Mouse (Mus musculus): ENCODE data around the gene Wdr46.
"Not testable (repeated sequence)": the region's sequence is repeated elsewhere in the genome, so short reads cannot be mapped to it uniquely, and the experiment has no call there.

Gene Wdr46

GRCm38 (mm10) chr17:33952015-33952414 lies 11.6 kb downstream of the Wdr46 start:
- not testable (repeated sequence) for DNase-seq (ENCODE audit: low read depth, low spot score)

- DNase-seq (ENCODE audit: low read depth, low spot score), result no peak
Measured at GRCm38 (mm10) chr17:33952879-33953278, 12.4 kb downstream of the Wdr46 start.

GRCm38 (mm10) chr17:33953310-33953709 lies 12.8 kb downstream of the Wdr46 start:
- DNase-seq (ENCODE audit: low read depth, low spot score), result no peak

DNA sequence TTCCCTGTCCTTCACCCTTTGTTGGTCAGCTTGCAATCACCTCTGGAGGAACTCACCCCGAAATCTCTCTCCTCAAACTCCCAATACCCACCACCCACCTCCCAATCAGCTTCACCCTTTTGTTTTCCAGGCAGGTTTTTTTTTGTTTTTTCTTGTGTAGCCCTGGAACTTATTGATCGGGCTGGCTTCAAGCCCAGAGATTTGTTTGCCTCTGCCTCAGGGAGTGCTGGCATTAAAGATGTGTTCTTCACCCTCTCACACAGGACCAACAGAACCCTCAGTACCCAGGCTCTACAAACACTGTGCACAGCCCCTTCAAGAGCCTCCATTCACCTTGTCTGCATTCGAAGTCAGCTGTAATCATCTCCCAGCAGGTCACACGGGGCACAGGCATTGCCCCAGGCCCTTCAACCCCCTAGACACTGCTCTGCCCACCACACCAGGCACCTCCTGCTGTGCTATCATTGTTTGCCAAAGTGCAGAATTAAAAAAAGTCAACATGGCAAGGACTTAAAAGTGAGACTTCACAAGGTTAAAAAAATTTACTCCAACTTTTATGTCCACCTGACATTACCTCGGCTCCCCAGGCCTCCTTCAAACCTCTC lies 13.6 kb downstream of the Wdr46 start:
- no peak for DNase-seq (ENCODE audit: low read depth, low spot score)

DNA sequence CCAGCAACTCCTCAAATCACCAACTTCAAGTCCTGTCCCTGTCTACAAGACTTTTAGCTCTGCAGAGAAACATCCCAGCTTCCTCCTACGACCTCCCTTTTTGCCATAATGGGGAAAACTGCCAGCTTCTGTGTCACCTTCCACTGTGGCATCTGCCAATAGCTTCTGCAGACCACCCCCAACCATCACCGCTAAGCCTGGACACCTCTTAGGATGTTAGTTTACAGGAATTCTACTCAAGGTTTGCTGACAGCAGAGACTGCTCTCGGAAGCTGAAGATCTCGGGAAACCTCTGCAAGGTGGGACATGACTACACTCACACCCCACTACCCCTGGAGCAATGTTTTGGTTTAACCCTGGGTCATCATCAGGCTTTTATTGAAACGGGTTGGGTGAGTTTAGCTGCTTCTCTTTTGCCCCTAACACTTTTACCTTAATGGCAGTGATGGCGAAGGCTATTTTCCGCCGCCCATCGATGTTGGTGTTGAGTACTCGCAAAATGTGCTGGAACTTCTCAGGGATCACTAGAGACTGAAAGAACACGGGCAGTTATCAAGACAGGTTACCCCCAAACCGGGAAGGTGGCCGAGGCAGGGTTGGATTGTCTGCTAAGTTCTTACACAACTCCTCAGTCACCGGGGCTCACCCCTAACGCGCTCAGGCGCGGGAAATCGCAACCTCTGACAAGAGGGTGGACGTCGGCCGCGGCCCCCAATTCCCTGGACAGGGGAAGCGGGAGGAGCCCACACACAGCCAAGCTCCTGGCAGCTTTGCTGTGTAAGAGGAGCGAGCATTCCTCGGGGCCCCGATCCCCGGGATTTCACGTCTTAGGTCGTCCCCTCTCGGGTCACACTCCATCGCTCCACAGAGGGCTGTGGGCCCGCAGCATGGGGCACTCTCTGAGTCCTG lies 14.4 kb downstream of the Wdr46 start:
- DNase-seq (ENCODE audit: low read depth, low spot score), result no peak

- DNase-seq (ENCODE audit: low read depth, low spot score), result peak; percentile 89
Measured at GRCm38 (mm10) chr17:33955555-33956214, 15.2 kb downstream of the Wdr46 start, which contains the start of the genes Vps52 and Rps18. Gene Vps52, plus strand, starts transcription at chr17:33955812. Gene Rps18, minus strand, starts transcription at chr17:33956001.

GRCm38 (mm10) chr17:33956336-33956735 lies 15.9 kb downstream of the Wdr46 start:
- no peak for DNase-seq (ENCODE audit: low read depth, low spot score)

DNA sequence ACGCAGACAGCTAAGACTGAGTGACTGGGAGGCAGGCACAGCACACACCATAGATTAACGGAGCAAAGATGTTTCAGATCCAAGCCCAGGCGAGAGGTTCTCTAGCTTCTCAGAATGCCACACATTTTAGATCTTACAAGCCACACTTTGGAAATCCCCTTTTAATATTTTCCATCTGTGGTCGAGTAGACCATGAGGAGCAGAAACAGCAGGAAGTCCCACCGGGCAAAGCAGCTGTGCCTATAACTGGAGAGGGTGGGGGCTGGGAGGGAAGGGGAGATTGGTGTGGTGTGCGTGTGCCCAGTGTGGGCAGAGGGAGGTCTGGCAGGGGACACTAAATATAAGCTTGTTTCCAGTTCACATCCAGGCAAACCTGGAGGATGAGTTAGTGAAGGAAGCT lies 17.0 kb downstream of the Wdr46 start:
- DNase-seq (ENCODE audit: low read depth, low spot score), result no peak

- DNase-seq (ENCODE audit: low read depth, low spot score), result no peak
Measured at GRCm38 (mm10) chr17:33958451-33958850, 18.0 kb downstream of the Wdr46 start.

DNA sequence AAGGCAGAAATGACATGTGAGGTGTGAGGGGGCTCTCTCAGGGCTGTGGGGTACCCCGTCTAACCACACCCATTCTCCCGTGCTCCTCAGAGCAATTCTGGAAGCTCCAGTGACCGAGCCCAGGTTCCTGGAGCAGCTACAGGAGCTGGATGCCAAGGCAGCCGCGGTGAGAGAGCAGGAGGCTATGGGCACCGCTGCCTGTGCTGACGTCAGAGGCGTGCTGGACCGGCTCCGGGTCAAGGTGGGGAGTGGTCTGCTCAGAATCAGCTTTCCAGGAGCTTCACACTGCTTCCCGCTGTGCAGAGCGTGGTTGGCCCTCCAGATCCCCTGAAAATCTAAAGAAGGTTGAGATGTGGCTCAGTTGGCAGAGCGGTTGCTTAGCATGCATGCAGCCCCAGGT lies 18.7 kb downstream of the Wdr46 start:
- no peak for DNase-seq (ENCODE audit: low read depth, low spot score)

DNA sequence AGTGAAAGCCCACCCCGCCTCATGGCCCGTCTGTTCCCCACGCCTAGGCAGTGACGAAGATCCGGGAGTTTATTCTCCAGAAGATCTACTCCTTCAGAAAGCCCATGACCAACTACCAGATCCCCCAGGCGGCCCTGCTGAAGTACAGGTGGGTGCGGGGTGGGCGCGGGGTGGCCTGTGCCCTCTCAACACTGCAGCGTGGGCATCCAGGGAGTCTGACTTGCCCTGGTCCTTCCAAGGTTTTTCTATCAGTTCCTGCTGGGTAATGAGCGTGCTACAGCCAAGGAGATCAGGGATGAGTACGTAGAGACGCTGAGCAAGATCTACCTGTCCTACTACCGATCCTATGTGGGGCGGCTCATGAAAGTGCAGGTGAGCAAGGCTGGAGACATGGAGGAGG lies 19.5 kb downstream of the Wdr46 start:
- DNase-seq (ENCODE audit: low read depth, low spot score), result no peak

- DNase-seq (ENCODE audit: low read depth, low spot score), result no peak
Measured at GRCm38 (mm10) chr17:33962876-33963275, 22.4 kb downstream of the Wdr46 start.

DNA sequence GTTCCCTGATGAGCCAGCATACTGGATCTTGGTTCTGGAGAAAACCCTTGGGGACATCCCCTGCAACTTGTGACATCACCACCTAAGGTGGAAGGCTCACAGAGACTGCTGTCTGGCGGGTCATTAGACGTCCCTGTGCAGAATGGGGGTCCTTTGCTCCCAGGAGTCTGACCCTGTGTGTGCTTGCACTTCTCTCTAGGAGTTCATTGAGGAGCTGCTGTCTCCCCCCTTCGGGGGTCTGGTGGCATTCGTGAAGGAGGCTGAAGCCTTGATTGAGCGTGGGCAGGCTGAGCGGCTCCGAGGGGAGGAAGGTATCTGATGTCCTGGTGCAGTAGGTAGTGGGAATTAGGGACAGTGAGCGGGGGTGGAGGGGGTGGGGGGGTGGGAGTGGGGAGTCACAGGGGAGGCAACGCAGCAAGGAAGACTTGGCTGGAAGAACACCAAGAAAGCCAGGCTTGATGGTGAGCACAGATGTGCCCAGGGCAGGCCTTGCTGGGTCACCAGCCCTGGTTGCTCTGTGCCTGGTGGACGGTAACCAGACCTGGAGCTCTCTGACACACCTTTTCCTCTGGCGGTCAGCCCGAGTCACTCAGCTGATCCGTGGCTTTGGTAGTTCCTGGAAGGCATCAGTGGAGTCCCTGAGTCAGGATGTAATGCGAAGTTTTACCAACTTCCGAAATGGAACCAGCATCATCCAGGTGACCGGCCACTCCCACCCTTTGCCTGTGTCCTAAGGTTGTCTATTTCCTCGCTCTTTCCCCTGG lies 24.8 kb downstream of the Wdr46 start:
- DNase-seq (ENCODE audit: low read depth, low spot score), result no peak

GRCm38 (mm10) chr17:33965846-33966550 lies 25.5 kb downstream of the Wdr46 start:
- DNase-seq (ENCODE audit: low read depth, low spot score), result no peak

GRCm38 (mm10) chr17:33968489-33968888 lies 28.0 kb downstream of the Wdr46 start:
- no peak for DNase-seq (ENCODE audit: low read depth, low spot score)

DNA sequence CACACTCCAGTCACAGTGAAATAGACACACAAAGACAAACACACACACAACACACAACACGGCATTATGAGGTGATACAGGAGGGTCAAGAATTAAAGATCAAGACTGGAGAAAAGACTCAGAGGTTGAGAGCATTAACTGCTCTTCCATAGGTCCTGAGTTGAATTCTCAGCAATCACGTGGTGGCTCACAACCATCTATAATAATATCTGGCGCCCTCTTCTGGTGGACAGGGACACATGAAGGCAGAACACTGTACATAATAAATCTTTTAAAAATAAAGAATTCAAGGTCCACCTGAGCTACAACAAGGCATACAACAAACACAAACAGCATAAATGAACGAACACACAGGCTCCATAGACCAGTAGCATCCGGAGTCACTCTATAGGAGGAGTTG lies 28.5 kb downstream of the Wdr46 start:
- DNase-seq (ENCODE audit: low read depth, low spot score), result no peak

DNA sequence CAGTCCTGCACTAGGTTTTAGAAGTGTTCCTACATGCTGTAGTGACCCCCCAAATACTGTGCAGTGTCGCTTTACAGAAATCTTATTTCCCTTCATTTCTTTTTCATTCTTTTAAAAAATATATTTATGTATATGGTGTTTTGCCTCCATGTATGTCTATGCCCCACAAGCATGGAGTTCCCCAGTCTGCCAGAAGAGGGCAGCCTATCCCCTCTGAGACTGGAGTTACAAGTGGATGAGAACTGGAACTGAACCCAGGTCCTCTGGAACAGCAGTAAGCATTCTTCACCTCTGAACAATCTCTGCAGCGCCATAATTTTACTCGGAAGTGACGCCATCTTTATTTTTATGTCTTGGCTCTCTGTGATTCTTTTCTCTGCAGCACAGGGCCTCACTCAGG lies 28.9 kb downstream of the Wdr46 start:
- no peak for DNase-seq (ENCODE audit: low read depth, low spot score)

DNA sequence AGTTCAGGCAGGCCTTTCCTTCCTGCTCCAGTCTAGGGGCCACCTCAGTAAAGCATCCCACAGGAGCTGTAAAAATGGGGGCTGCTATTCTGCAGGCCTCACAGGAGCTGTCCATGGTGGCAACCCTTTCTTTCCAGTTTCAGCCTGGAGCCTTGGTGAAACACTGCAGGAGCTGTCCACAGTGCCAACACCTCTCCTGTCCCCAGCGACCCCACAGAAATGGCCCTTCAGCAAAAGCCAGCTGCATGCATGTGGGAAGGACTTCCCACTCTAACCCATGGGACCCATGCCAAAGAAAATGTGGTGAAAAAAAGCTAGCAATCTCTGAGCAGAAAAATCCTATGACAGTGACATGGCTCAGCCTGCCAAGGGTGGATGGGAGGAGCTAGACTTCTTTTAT lies 32.2 kb downstream of the Wdr46 start:
- no peak for DNase-seq (ENCODE audit: low read depth, low spot score)

DNA sequence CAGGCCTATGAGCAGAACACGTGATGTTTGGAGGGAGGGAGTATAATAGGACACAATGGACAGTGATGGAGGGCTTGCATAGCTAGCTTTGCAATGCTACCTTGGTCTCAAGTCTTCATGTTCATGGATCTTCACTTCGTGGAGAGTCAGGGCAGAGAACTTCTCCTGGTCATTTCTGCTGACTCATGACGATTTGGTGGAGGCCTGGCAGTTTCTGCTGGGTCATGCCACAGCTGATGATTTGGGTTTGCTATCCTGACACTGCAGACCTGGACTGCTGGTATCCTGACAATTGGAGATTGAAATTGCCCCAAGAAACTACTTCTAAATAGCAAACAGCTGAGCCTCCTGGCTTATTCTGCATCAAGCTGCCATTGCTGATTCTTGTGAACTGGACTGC lies 33.1 kb downstream of the Wdr46 start:
- no peak for DNase-seq (ENCODE audit: low read depth, low spot score)

DNA sequence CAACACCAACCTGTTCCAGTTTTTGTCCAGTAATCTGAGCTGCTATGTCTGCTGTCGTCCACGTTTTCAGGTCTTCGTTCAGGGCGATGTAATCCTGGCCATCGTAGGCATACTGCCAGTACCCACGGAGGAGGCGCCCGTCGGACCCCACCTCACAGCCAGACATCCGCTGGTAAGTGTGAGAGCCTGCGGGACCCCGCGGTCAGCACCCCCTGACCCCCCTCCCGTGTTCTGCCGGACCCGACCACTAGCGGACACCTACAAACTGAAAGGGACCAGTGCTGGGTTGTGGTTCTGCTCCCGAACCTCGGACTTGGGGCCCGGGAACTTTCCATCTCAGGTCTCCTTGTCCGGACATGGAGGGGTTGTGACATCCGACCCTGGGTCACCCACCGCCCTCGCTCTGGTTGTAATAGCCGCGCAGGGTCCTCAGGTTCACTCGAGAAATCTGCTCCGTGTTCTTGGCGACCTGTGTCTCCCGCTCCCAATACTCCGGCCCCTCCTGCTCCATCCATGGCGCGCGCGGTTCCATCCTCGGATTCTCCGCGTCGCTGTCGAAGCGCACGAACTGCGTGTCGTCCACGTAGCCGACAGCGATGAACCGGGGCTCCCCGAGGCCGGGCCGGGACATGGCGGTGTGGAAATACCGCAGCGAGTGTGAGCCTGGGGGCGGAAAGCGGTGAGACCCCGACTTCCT lies 37.5 kb downstream of the Wdr46 start:
- DNase-seq (ENCODE audit: low read depth, low spot score), result no peak
